Mouse (Mus musculus) lung, adult 2 months (tissue): ENCODE results near the gene Capns1.

ENCODE experiments used
- CTCF ChIP-seq: fragments of 200-500 bp; IDR thresholded peaks from 2 replicates; pipeline ENCODE4 v1.5.1; 2011; ENCODE audit warnings: mild to moderate bottlenecking, low read length, control low read depth; ENCODE audit not compliant: insufficient read depth
- POLR2A ChIP-seq: fragments of 200-500 bp; IDR thresholded peaks from 2 replicates; pipeline ENCODE4 v1.6.1; 2011; ENCODE audit warnings: low read depth, mild to moderate bottlenecking, control low read depth, low read length, borderline replicate concordance; ENCODE audit errors: extremely low read depth

DNA sequence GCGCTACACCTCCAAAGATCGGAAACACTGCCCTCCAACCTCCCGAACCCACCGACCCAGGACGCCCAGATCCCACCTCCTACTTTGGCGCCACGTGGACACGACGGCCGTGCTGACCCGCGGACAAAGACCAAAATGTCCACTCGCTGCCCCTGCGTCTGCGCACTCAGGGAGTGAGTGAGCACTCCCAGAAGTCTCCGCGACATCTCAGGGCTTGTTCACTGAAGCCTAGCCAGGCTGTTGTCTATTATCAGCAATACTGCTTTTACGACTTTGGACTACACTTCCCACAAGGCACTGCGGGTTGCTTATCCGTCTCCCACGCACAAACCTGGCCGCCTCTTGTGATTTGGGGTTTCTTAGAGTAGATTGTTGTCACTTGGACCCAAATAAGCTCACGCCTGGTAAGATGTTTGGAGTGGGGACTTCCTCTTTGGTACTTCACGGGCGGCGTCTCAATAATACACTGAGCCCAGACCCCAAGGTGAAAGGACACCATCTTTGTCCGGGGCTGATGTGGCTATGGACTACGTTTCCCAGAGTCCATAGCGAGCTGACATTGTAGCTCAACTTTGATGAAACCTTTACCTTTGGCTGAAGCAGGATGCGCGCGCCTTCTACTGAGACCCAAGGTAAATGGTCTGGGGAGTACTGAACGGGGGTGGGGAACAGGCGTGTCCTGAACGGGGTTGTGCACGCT is 28.9 kb downstream of the Capns1 start, which contains the start of gene Zfp146:
- TF ChIP-seq POLR2A (peak; percentile 88), CTCF (no peak)
